Mouse (Mus musculus): Measurements from ENCODE around the gene Hba-a1. TPM values are rescaled to one million over a fixed set of nuclear protein-coding genes. Genes with fewer than 3 reads are reported as not detected.
"Not testable (repeated sequence)": the region's sequence is repeated elsewhere in the genome, so short reads cannot be mapped to it uniquely, and the experiment has no call there.

Gene Hba-a1
- polyA plus RNA-seq, 1 experiment from 2014 or later, result 2,413 TPM

DNA sequence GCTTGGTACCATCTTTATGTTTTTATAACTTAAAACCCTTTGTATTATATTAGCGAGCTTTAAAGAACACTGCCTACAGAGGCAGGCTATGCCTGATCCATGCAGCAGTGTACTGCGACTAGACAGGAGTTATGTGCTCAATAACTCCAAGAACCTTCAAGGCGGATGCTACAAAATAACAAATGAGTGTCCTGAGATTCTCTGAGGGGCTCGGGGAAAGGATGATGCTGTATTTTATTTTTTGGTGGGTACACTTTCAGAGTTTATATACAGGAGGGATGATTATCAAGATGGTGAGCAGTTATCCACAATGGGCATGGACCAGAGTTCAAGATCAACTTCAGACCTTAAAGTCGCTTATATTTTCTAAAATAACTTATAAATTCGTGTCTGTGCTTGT lies 16.5 kb upstream of the Hba-a1 start:
- 30% methylated on average over 6 of the region's 6 CpGs for WGBS
- ATAC-seq, result no peak
- Histone ChIP-seq H3K4me1 (peaks cover 17% of the 10 kb centered on the region), H3K9ac (peak overlapping the region; percentile 92), H3K27me3 (0 out of 2 replicates have a peak, but pooled peaks cover 16% of the 10 kb centered on the region), H3K27ac (peak overlapping the region; percentile 96), H3K4me2 (peak overlapping the region; percentile 73), H3K9me3 (replicated peaks) (no peaks in the 10 kb centered on the region), H3K36me3 (ENCODE audit: poor library complexity, severe bottlenecking) (peaks cover 11% of the 10 kb centered on the region), H3K4me3 (peak overlapping the region; percentile 69)

DNA sequence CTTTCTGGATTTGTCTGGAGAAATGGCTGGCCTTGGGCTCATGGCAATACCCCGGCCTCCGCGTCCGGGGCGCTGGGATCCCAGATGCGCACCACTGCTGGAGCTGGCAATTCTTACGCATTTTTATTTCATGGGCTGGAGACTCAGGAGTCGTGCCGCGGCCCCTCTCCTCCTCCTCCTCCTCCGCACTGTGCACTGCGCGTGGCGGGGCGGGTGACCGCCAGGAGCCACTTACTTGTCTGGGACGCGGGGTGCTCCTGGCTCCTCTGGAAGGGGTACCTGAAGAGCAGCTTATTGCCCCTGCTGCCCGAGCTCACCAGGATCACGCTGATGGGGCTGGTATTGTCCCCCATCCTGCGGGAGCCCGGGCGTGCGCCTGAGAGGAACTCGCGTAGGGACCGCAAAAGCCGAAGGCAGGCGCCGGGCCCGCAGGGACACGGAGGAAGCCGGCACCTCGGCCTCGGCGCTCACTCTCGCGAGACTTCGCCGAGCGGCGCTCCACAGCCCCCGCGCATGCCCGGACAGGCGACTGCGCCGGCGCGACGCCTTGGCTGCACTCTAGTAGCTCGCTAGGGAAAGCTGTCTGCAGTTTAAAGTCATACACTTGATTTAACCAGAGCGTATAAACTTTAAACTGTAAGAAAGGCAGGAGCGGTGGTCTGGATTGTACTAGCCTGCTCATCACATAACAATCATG lies 16.0 kb upstream of the Hba-a1 start, which contains the start of gene Nprl3:
TSS of gene Nprl3 (minus strand) at position 520 of the 697 bp plus-strand sequence.
- no peaks in the 10 kb centered on the region for H3K9me3 ChIP-seq (replicated peaks)
- ATAC-seq, result peak; percentile 100
- under 1% methylated on average over 54 of the region's 54 CpGs for WGBS

DNA sequence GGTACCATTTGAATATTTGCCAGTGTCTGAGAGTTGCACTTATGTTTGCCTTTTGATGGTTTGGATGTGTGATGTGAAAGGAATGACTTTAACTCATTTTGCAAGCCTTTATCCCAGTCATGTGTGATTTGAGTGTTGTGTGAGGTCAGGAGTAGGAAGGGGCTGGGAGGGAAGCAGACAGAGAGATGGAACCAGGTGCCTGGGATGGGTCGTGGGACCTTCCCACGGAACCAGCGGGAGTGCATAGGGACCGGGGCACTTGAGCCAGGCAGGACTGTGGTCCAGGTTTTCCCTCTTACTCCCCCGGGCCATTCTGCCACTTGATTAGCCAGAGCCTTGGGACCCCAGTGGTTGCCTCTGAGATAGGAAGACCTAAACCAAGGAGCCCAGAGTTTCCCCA lies 15.3 kb upstream of the Hba-a1 start:
- Histone ChIP-seq H3K27me3 (0 out of 2 replicates have a peak, but pooled peaks cover 16% of the 10 kb centered on the region), H3K4me2 (peak overlapping the region; percentile 73), H3K4me1 (peaks cover 17% of the 10 kb centered on the region), H3K4me3 (peak overlapping the region; percentile 69), H3K36me3 (ENCODE audit: poor library complexity, severe bottlenecking) (no peaks in the 10 kb centered on the region), H3K27ac (peak overlapping the region; percentile 96), H3K9me3 (replicated peaks) (no peaks in the 10 kb centered on the region), H3K9ac (peak overlapping the region; percentile 92)
- WGBS, result 22% methylated on average over 5 of the region's 5 CpGs
- peak; percentile 30 for ATAC-seq

More for the DNA sequence above, 16.0 kb upstream of the Hba-a1 start, which contains the start of gene Nprl3:
- H3K27me3 ChIP-seq, result 0 out of 2 replicates have a peak, but pooled peaks cover 16% of the 10 kb centered on the region
- H3K4me2 ChIP-seq, result peak within 1 kb of the TSS; percentile 73
- H3K9ac ChIP-seq, result peak within 1 kb of the TSS; percentile 92
- H3K27ac ChIP-seq, result peak within 1 kb of the TSS; percentile 96
- H3K36me3 ChIP-seq (ENCODE audit: poor library complexity, severe bottlenecking), result peaks cover 6% of the 10 kb centered on the region; the same call in 1 of the 2 replicates
- peak within 1 kb of the TSS; percentile 69 for H3K4me3 ChIP-seq
- H3K4me1 ChIP-seq, result peaks cover 17% of the 10 kb centered on the region

DNA sequence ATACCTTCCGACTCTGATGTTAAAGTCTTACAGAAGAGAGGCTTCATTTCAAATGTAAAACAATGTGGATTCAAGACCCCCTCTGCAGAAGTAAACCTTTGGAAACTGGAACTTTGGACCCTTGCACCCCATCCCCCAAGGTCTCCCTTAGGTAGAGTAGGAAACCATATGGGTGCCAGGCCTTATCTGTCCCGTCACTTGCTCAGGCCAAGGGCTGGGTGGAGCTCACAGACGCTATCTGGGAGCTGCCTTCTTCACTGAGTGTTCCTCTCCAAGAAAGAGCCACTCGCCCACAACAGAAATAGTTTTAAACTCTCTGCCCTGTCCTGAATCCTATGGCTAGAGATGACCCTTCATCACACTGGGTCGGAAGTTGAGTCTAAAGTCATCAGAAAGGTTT lies 14.4 kb upstream of the Hba-a1 start:
- no peak for ATAC-seq

DNA sequence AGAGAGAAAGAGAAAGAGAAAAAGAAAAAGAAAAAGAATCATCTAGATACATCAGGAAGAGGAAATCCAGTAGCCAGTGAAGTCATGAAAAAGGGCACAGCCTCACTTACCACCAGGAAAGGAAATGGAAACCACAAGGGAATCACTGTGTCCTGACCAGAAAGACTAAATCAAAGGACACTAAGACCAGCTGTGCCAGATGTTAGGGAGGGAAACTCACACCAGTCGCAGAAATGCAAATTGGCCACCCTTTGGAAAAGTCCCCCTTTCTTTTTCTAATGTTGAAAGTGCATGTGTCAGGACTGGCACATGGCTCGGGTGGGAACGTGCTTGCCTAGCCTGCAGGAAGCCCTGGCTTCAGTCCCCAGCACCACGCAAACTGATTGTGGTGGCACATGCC lies 12.1 kb upstream of the Hba-a1 start:
- Histone ChIP-seq H3K4me2 (no peak overlapping the region), H3K27ac (no peak overlapping the region), H3K36me3 (ENCODE audit: poor library complexity, severe bottlenecking) (no peaks in the 10 kb centered on the region), H3K9ac (no peak overlapping the region), H3K4me3 (no peak overlapping the region), H3K27me3 (0 out of 2 replicates have a peak, but pooled peaks cover 16% of the 10 kb centered on the region), H3K9me3 (replicated peaks) (no peaks in the 10 kb centered on the region), H3K4me1 (peaks cover 12% of the 10 kb centered on the region)
- ATAC-seq, result no peak
- 55% methylated on average over 4 of the region's 4 CpGs for WGBS

More for the DNA sequence above, 14.4 kb upstream of the Hba-a1 start:
- no peak overlapping the region for H3K27ac ChIP-seq
- 0 out of 2 replicates have a peak, but pooled peaks cover 16% of the 10 kb centered on the region for H3K27me3 ChIP-seq
- H3K9ac ChIP-seq, result no peak overlapping the region
- H3K36me3 ChIP-seq (ENCODE audit: poor library complexity, severe bottlenecking), result no peaks in the 10 kb centered on the region
- 85% methylated on average over 5 of the region's 5 CpGs for WGBS
- H3K4me2 ChIP-seq, result no peak overlapping the region
- H3K4me1 ChIP-seq, result peaks cover 17% of the 10 kb centered on the region
- H3K9me3 ChIP-seq (replicated peaks), result no peaks in the 10 kb centered on the region
- no peak overlapping the region for H3K4me3 ChIP-seq

DNA sequence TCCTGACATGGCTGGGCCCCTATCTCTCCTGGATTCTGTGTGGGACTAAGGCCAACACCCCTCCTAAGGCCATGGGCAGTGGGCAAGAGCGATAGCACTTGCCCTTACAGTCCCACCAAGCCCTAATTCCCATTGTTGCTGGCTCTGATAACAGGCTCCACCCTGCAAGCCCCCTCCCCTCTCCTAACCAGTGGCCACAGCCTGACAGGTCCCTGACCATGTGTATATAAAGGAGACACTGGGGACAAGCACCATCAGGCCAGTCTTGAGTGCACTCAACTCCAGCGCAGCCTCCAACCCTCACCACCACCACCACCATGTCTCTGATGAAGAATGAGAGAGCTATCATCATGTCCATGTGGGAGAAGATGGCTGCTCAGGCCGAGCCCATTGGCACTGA lies 7.0 kb upstream of the Hba-a1 start, which contains the start of gene Hba-x:
TSS of gene Hba-x (plus strand) at position 54 of the 400 bp plus-strand sequence.
- Histone ChIP-seq H3K27me3 (no peaks in the 10 kb centered on the region), H3K4me1 (no peaks in the 10 kb centered on the region), H3K9ac (no peak within 1 kb of the TSS), H3K4me3 (no peak within 1 kb of the TSS), H3K9me3 (replicated peaks) (no peaks in the 10 kb centered on the region), H3K27ac (no peak within 1 kb of the TSS), H3K4me2 (no peak within 1 kb of the TSS), H3K36me3 (ENCODE audit: poor library complexity, severe bottlenecking) (no peaks in the 10 kb centered on the region)
- no peak for ATAC-seq
- 64% methylated on average over 3 of the region's 3 CpGs for WGBS

DNA sequence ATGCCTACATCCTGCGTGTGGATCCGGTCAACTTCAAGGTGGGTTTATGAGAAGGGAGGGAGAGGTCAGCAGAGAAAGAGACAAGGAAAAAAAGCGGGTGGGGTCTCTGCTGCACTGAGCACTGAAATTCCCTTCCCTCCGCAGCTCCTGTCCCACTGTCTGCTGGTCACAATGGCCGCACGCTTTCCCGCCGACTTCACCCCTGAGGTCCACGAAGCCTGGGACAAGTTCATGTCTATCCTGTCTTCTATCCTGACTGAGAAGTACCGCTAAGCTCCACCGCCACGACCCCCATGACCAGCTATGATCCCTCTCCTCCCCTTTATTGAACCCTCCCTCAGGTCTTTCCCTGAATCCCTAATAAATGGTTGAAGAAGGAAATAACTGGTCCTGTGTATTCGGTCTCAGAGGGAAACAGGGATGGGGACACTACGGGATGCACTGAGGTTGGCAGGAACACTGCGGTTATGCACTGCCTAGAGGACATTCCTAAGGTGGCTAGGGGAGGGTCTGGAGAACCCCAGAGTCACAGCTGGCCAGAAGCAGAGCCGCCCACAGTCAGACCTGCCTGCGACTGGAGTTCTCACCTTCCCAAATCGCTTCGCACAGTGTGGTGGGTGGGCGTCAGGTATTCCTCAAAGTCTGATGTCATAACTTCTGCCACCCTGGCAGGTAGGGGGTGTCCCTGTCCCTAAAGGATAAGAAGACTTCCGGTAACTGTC lies 5.4 kb upstream of the Hba-a1 start:
- H3K9ac ChIP-seq, result no peak overlapping the region
- no peak overlapping the region for H3K27ac ChIP-seq
- H3K4me3 ChIP-seq, result no peak overlapping the region
- no peak overlapping the region for H3K4me2 ChIP-seq
- no peaks in the 10 kb centered on the region for H3K9me3 ChIP-seq (replicated peaks)
- H3K36me3 ChIP-seq (ENCODE audit: poor library complexity, severe bottlenecking), result no peaks in the 10 kb centered on the region
- 78% methylated on average over 21 of the region's 21 CpGs for WGBS
- 0 out of 2 replicates have a peak, but pooled peaks cover 4% of the 10 kb centered on the region for H3K27me3 ChIP-seq
- ATAC-seq, result no peak
- no peaks in the 10 kb centered on the region for H3K4me1 ChIP-seq

DNA sequence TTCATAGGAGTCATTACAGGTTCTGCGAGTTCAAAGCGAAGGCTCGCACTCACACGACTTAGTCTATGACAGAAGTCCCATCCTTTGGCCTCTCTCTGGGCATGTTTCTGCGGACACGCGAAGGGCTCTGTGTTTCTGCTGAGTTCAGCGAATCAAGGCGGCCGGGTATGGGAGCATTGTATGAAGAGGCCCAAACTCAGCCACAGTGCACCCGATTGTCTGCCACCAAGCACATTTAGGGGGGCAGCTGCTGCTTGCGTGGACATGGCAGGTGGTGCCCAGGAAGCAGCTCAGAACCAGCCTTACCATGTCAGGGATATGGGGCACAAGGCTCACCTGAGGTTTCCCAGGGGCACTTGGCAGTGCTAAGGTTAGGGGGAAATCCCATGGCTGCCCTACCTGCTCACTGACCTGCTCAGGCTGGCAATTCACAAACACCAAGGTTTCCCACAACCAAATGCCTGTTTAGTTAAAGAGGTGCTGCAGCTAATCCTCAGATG lies 4.8 kb upstream of the Hba-a1 start:
- Histone ChIP-seq H3K4me2 (no peak overlapping the region), H3K27me3 (0 out of 2 replicates have a peak, but pooled peaks cover 4% of the 10 kb centered on the region), H3K36me3 (ENCODE audit: poor library complexity, severe bottlenecking) (no peaks in the 10 kb centered on the region), H3K9ac (no peak overlapping the region), H3K4me3 (no peak overlapping the region), H3K9me3 (replicated peaks) (no peaks in the 10 kb centered on the region), H3K27ac (no peak overlapping the region), H3K4me1 (no peaks in the 10 kb centered on the region)
- WGBS, result 83% methylated on average over 12 of the region's 12 CpGs
- no peak for ATAC-seq

DNA sequence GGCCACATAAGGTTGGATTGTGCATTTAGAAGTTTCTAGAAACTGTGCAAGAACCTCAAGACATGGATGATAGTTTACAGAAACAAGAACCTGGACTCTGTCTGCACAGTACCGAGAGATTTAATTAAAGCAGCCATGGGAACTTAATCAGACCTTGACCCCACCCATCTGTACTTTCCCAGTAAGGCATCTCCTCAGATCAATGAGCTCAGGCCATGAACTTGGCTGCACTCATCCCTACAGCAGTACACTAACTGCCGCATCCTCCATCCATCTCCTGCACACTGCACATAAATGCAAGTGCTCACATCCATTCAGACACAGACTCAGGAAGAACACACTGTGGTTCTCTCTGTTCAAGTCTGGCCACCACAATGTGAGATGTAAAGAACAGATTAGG lies 2.7 kb upstream of the Hba-a1 start:
- Histone ChIP-seq H3K4me3 (no peak overlapping the region), H3K27ac (no peak overlapping the region), H3K4me2 (no peak overlapping the region), H3K36me3 (ENCODE audit: poor library complexity, severe bottlenecking) (no peaks in the 10 kb centered on the region), H3K9me3 (replicated peaks) (no peaks in the 10 kb centered on the region), H3K4me1 (no peaks in the 10 kb centered on the region), H3K27me3 (0 out of 2 replicates have a peak, but pooled peaks cover 4% of the 10 kb centered on the region), H3K9ac (no peak overlapping the region)
- no peak for ATAC-seq
- 79% methylated on average over 2 of the region's 2 CpGs for WGBS

DNA sequence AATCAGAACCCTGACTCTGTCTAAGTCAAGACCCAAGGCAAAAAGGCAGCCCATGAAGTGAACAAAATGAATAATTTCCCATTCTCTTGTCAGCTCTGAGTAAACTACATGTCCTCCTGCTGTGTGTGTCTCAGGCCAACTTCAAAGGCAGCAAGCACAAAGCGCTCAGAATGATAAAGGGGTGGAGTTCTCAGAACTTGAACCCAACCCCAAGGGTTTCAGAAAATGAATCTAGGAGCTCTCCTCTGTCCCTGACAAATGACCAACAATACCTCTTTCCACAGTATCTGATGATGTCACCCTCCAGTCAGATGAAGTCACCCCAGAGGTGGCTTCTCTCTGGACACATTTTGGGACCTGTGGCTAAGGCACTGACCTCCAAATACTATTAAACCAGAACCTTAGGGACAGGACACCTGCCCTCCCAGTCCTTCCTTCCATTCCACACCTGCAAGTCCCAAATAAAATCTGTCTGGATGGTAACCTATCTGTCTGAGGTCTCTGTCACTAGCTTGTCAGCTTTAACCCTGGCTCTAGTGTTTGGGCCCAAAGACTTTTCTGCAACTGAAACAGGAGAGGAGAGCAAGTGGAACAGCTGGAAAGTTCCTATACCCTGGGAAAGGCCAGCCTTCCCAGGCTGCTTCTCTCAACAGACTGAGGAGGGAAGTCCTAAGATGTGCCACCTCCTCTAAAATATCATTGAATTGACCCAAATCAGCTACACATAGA lies 1.7 kb upstream of the Hba-a1 start:
- Histone ChIP-seq H3K4me1 (no peaks in the 10 kb centered on the region), H3K9ac (no peak overlapping the region), H3K4me2 (no peak overlapping the region), H3K4me3 (no peak overlapping the region), H3K27me3 (0 out of 2 replicates have a peak, but pooled peaks cover 4% of the 10 kb centered on the region), H3K9me3 (replicated peaks) (no peaks in the 10 kb centered on the region), H3K36me3 (ENCODE audit: poor library complexity, severe bottlenecking) (no peaks in the 10 kb centered on the region), H3K27ac (no peak overlapping the region)
- 75% methylated on average over 1 of the region's 1 CpGs for WGBS
- ATAC-seq, result no peak

DNA sequence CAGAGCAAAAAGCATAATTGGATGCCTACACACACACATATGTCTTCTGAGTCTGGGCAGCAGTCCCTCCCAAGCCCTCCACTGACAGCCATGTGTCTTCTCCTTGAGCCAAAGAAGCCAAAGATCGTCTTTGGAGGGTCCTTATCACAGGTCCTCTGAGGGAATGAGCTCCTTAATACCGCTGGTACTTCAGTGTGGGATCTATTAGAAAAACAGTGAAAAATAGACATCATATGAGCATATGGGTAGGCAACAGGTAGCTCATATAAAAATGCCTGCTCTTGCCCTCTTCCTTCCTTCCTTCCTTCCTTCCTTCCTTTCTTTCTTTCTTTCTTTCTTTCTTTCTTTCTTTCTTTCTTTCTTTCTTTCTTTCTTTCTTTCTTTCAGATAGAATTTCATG lies 1.3 kb downstream of the Hba-a1 start:
- not testable (repeated sequence) for H3K4me2 ChIP-seq; H3K4me1 ChIP-seq; H3K27ac ChIP-seq; H3K9ac ChIP-seq; H3K9me3 ChIP-seq (replicated peaks); H3K36me3 ChIP-seq (ENCODE audit: poor library complexity, severe bottlenecking); H3K4me3 ChIP-seq; ATAC-seq
- 60% methylated on average over 2 of the region's 2 CpGs for WGBS
- H3K27me3 ChIP-seq, result peaks cover 10% of the 10 kb centered on the region
